Mouse (Mus musculus): ENCODE results near the gene Dcp1a. TPM values are rescaled to one million over a fixed set of nuclear protein-coding genes. Genes with fewer than 3 reads are reported as not detected.

The Dcp1a gene
- total RNA-seq (2015; ENCODE audit: low replicate concordance), result 10.8 and 25.2 TPM in 2 replicates
- total RNA-seq (2017; ENCODE audit: low replicate concordance), result 17.5 and 24.3 TPM in 2 replicates

DNA sequence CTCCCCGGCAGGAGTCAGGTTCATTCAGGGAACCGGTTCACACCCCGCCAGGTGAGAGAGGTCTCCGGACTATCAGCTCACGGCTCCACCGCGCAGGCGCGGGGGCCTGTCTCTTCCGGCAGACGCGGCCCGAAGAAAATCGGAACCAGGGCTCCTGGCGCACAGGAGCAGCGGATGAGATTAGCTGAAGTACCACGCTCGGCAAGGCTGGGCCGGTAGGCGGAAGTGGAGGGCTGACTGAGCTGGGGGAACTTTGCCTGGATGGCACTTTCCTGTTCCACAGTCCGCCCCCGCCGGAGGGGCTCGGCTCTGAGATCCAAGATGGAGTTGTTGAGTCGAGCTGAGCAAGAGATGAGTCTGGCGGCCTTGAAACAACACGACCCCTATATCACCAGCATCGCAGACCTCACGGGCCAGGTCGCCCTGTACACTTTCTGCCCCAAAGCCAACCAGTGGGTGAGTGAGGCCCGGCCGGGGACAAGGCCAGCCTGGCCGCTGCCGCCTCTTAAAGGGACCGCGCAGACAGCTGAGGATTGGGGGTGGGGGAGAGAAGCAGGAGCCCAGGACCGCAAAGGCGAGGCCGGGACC is at the start of gene Dcp1a:
Dcp1a (plus strand) TSS at position 175 of the 588 bp plus-strand sequence.
- peak; percentile 98 for ATAC-seq (replicated peaks; ENCODE audit: low FRiP score, poor library complexity, severe bottlenecking)

DNA sequence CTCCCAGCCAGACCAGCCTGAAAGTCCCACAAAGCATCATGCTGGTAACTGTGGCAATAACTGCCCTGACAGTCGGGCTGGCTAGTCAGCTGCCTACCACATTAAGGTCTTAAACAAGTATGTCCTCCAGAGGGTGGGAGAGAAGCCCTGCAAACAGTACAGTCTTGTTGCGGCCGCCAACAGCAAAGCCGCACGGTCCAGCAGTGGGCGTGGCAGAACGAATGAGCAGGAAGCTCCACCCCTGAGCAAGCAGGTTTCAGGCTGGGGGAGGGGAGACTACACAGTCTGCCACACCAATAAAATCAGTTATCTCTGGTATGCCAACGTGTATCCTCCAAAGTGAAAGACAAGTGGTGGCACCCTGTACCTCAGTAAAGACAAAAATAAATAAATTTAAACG is 49.7 kb upstream of the Dcp1a start:
- ATAC-seq (replicated peaks; ENCODE audit: low FRiP score, poor library complexity, severe bottlenecking), result no peak

DNA sequence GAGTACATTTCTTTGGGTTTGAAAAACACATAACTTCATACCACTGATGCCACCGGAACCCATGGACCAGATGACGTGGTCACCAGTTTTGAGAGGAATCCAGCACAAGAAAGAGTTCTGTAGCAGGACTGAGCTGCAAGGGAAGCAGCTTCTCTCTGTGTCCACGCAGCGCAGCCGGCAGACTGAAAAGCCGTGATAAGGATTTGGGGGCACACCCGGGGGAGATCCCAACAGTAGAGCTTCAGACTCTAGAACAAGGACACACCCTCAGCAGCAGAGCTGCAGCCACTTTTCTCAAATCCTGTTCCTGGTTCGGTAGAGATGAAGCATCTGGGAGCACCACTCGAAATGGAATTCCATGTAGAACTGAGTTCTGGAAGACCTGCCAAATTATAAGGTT is 49.3 kb upstream of the Dcp1a start:
- ATAC-seq (replicated peaks; ENCODE audit: low FRiP score, poor library complexity, severe bottlenecking), result no peak

DNA sequence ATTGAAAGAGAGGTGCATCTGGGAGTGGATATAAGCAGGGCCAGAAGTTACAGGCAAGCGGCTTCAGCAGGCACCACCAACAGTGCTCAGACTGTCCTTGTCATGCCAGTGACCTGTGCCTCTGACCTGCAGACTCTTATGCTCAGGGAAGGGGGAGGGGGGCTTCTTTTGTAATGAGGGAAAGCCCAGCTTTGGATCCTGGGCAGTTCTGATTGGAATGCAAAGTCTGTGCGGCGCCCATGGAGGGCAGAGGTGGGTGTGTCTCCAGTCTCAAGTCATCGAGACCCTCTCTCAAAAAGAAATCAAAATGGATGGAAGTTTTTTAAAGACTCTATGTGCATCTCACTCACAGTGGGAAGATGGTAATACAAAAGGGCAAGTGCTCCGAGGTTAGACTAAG is 48.9 kb upstream of the Dcp1a start:
- ATAC-seq (replicated peaks; ENCODE audit: low FRiP score, poor library complexity, severe bottlenecking), result no peak

DNA sequence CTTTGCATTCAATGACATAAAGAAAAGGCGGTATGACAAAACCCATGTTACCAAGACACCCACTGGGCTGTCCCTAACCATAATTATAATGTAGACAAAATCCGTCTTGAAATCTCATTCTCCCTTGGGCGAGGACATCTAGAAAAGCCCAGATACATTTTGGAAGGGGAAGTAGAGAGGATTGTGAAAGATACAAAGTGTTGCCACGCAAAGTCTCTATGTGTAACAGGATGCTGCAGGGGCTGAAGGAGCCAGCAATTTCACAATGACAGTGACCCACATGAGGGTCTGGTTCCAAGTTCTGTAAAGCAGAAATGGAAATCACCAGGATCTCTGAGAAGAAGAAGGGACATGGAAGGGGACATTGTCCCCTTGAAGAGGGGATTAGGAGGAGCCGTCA is 44.0 kb upstream of the Dcp1a start:
- ATAC-seq (replicated peaks; ENCODE audit: low FRiP score, poor library complexity, severe bottlenecking), result no peak

DNA sequence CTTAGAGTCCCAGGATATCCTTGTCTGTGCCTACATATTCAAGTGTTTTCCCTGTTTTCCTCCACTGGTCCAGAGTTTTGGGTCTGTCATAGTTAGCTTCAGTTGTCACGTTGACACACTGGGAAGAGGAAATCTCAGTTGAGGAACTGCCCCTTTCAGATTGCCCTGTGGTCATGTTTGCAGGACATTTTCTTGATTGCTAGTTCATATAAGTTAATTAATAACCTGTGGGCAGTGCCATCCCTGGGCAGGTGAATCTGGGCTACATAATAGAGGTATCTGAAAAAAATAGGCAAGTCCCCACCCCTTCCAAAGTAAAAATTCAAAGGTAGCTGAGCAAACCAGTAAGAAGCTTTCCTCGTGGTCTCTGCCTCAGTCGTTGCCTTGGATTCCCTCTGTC is 39.4 kb upstream of the Dcp1a start:
- no peak for ATAC-seq (replicated peaks; ENCODE audit: low FRiP score, poor library complexity, severe bottlenecking)

DNA sequence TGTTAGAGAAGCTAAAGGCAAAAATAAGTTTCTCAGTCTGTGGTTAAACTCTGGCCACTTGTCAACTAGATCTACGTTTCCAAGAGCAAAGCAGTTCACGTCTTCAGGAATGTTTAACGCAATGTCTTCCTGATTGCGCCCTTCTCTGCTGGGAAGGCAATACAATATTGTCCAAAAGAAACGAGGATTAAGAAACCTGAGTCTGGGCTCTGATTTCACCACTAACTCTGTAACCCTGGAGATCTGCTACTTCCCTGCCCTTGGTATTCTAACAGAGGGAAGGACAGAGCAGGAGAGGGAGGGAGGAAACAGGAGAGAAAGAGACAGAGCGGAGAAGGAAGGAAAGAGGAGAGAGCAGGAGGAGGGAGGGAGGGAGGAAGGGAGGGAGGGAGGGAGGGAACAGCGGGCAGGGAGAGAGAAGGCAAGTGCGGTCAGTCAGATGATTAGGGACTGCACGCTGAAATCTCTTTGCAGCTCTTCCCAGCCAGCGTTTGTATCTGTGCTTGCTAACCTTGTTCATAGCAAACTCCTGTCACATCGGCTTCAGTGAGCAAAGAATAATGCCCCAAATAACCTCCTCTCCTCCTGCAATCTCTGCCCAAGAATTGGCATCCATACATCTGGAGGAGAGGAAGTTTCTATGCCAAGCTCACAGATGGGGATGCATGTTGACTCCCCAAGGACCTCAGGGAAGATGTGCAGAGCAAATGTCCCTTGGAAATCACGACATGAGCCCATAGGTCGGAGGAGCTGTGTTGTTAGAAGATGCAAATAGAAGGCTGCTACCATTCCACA is 23.3 kb upstream of the Dcp1a start:
- no peak for ATAC-seq (replicated peaks; ENCODE audit: low FRiP score, poor library complexity, severe bottlenecking)

DNA sequence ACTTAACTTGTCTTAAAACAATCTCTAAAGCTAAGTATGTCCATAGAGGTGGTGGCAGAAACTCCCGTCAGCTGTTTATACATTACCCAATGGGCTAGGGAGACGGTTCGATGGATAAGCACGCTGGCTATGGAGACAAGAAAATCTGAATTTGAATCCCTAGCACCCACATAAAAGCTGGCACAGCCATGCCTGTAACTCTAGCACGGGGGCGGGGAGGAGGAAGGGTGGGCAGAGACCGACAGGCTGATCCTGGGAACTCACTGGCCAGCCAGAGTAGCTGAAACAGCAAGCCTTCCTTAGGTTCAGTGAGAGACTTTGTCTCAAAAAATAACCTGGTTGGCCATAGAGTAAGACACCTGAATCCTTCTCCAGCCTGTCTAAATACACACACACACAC is 21.9 kb upstream of the Dcp1a start:
- ATAC-seq (replicated peaks; ENCODE audit: low FRiP score, poor library complexity, severe bottlenecking), result no peak

DNA sequence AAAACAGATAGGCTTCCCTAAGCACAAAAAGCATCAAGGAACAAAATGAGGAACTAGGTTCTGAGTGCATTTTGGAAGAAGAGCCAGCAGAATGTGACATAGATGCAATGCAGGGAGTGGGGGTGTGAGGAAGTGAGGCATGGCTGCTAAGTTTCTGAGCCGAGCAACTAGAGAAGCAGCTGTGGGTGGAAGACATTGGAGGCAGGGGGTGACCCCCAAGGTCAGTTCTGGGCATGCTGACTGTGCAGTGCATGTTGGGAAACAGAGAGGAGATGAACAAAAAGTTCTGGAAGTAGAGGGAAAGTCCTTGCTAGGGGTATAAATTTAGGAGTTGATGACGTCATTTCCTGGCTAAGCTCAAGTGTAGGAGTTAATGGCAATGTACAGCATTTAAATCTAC is 21.4 kb upstream of the Dcp1a start:
- no peak for ATAC-seq (replicated peaks; ENCODE audit: low FRiP score, poor library complexity, severe bottlenecking)

DNA sequence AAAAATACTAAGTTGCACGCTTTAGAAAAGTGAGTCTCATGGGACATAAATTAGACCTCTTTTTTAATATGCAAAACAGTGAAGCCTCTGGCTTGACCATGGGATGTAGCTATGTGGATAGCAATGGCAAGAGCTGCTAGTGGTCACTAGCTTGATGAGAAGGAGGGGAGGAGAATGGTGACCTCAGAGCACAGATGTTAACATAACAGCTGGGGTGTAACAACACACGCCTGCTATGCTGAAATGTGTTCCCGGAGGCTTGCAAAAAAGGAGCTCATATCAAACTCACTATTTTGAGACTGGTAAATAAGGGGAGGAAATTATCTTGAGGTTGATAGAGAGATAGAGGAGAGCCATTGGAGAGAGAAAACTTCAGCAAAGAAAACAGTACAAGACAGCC is 20.5 kb upstream of the Dcp1a start:
- ATAC-seq (replicated peaks; ENCODE audit: low FRiP score, poor library complexity, severe bottlenecking), result no peak

DNA sequence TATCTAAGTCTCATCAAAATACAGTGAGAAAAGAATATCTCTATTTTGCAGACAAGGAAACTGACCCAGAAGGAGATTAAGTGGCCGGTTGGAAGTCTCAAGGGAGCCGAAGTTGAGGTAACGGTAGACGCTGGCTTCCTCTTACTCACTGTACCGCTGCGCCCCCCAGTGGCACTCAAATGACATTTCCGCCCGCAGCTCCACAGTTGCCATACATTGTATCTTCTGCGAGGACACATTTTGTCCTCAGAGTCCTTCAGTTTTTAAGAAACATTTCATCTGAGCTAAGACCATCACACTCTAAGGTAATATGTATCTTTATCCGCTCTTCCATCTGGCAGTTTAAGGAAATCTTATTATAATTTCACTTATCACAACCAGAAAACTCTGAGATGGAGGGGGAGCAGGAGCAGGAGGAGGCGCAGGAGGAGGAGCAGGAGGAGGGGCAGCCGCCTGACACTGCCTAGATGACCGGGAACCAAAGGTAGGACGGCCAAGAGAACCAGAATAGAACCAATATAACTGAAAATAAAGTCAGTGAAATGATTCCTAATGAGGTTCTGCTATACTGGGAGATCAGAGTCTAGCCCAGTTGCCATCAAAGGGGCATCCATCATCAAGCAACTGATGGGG is 19.3 kb upstream of the Dcp1a start:
- peak; percentile 72; the same call in 1 of the 2 replicates for ATAC-seq (replicated peaks; ENCODE audit: low FRiP score, poor library complexity, severe bottlenecking)

DNA sequence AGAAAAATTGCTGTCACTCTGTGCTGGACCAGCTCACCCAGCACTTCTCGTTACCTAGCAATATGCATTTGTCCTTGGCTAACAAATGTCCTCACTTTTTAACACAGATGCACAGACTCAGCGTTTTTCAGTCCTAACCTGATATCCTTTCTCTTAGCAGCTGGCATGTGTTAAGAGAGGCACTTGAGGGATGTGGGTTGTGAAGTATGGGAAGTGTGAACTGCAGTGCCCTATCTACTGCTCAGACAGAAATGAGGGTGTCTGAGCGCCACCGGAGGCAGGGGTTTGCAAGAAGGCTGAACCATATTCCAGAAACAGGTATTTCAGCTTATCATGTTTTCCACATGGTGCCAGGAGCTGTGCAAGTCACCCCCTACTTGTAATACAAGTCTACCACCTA is 16.0 kb upstream of the Dcp1a start:
- no peak for ATAC-seq (replicated peaks; ENCODE audit: low FRiP score, poor library complexity, severe bottlenecking)

DNA sequence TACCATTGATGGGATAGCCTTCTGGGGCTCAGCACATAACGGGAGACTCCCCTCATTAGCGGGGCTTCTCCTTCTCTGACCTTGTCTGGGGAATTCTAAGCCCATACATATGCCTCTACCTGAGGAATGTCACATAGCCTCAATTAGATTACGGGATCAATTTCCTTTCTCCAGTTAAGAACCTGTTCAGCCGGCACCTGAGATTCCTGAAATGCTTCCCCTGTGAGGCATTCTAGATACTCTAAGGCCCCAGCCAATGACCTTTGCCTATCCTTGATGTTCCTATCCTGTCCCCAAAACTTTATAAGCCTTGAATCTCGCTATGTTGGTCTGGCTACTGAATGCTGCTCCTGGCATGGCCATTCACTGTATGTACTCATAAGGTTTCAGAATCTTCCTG is 5.7 kb upstream of the Dcp1a start:
- ATAC-seq (replicated peaks; ENCODE audit: low FRiP score, poor library complexity, severe bottlenecking), result no peak

DNA sequence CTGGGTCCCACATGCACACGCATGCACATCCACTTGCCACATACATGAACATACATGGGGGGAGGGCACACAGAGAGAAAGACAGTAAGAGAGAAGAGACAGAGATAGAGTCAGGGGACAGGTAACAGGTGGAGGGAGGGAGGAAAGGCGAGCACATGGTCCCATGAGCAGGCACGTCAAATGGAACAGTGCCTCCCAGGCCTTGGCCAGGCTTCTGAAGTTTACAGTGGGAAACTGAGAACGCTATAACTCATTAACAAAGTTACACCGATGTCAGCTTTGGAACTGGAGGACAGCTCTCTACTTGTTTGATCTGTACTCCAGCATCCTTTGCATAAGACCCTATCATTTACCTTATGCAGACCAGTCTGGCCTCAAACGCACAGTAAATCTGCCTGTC is 4.9 kb upstream of the Dcp1a start:
- no peak for ATAC-seq (replicated peaks; ENCODE audit: low FRiP score, poor library complexity, severe bottlenecking)

DNA sequence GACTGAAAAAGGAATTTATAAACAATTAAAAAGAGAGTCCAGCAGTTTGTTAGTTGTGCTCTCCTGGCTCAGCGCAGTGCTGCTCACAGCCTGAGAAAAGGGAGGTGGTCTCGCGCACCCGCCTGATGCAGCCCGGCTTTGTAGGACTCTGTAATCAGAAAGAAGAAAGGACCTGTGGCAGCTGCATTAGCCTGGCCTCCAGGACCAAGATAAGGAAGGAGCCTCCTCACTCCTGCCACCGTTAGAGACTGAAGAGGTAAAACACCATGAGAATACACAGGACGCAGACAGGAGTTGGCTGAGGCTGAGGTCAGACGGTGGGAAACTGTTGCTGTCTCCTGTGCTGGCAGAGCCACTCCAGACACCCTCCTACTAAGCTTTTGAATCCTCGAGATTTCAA is 12.0 kb downstream of the Dcp1a start, which contains the start of gene Cacna1d:
Cacna1d (minus strand) TSS at position 114 of the 400 bp plus-strand sequence.
- ATAC-seq (replicated peaks; ENCODE audit: low FRiP score, poor library complexity, severe bottlenecking), result no peak

DNA sequence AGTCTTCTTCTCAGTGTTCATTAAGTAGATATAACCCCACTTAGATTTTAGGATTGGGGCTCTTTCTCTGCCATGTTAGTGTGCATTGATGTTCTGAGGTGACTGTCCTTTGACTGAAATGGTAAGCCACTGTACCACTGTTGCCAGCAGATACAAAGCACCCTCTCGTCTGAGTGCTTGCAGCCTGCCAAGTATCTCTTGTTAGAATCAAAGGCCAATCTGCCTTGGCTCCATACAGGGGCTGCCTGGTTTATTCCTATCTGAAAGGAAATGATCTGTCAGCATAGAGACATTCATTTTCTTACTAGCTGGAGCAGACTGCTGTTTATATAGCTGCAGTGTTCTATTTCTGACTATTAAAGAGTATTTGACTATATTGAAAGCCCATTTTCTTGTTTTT is 13.9 kb downstream of the Dcp1a start:
- no peak for ATAC-seq (replicated peaks; ENCODE audit: low FRiP score, poor library complexity, severe bottlenecking)

DNA sequence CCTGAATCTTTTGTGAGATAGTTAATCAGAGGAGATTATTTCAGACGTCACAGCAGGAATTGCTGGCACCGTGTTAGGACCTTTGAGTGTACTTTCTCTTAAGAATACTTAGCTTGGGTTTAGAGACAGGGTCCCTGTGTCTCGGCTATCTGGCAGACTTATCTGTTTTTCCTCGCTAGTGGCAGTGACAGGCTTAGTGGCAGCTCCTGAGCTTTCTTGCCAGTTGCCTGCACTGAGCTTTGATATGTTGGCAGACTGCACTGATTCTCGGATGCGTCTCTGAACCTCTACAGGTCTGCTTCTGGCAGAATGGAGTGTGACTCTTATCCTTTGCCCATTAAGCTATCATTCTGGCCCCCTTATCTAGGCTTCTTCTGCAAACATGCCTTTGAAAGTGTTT is 15.7 kb downstream of the Dcp1a start:
- ATAC-seq (replicated peaks; ENCODE audit: low FRiP score, poor library complexity, severe bottlenecking), result no peak

DNA sequence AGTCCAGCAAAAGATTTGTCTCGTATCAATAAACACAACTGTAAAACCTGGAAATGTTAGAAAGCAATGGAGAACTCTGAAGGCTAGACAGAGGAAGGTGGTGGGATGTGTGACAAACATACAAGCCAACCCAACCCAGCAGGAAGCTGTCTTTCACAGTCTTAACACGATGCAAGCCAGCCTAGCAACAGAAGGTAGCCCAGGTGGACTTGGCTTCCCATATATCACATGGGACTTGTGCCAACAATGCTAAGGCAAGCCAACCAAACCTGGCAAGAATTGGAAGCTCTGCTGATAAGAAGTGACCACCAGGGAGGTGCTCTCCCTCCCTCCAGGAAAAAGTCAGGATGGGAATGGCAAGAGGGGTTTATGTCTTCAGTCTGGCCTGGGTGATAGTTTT is 18.9 kb downstream of the Dcp1a start:
- ATAC-seq (replicated peaks; ENCODE audit: low FRiP score, poor library complexity, severe bottlenecking), result no peak

DNA sequence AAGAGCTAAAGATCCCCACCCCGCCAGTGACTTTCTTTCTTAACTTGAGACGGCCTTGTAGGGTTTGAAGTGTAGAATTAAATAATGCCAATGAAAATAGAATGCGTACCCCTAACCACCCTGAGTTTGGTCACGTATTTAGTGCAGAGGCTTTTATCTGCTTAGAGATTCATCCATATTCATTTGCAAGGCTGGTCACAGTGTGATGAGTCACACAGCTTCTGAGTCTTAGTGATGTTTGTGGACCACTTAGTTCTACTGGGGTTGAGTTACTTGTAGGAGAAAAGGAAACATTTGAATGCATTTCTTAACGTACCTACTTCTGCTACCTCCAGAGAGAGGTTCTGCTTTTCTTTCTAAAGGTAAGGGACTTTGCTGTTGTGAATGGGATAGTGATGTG is 25.7 kb downstream of the Dcp1a start:
- ATAC-seq (replicated peaks; ENCODE audit: low FRiP score, poor library complexity, severe bottlenecking), result no peak

DNA sequence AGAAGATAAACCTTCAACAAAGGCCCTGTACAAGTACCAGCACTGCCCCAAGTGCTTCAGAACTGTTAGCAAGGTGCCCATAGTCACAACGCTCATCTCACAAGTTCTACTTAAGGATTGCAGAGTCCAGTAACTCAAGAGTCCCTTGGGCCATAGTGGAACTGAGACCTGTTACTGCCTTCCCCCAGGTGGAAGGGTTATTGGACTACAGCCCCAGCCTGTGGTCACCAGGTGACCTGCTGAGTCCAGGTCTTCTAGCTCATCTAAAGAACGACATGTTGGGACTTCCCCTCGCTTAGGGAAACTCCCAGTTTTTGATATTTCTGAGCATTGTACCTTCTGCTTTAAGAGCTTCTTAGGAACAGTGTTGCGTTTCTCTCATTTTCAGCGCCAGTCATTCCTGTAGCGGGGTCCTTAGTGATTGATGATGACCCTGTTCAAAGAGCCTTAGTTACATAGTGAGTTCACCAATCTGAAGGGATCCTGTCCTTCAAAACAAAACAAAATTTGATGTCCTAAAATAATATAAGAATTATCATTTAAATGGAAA is 31.0 kb downstream of the Dcp1a start:
- ATAC-seq (replicated peaks; ENCODE audit: low FRiP score, poor library complexity, severe bottlenecking), result no peak

DNA sequence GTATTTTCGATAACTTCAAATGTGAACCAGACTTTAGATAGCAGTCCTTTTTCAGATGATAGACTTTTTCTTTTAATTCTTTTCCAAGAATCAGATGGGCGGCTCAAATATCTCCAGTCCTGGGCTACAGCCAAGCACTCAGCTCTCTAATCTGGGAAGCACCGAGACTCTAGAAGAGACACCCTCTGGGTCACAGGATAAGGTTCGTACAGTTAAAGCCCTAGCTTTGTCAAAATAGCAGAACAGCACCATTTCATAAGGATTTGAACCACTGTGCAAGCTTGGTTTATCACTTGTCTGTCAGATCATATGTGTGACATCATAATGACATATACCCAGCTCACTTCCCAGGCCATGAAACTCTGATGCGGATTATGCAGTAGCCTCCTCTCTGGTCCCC is 33.6 kb downstream of the Dcp1a start:
- no peak for ATAC-seq (replicated peaks; ENCODE audit: low FRiP score, poor library complexity, severe bottlenecking)
